Mouse (Mus musculus) olfactory bulb, adult 2 months (tissue): ENCODE data around the gene Gadd45a.

Experiments used
- CTCF ChIP-seq: fragments of 200-500 bp; IDR thresholded peaks from 2 replicates; pipeline ENCODE4 v1.5.1; 2012; ENCODE audit warnings: low read depth, mild to moderate bottlenecking, low read length, moderate library complexity; ENCODE audit not compliant: insufficient read depth
- POLR2A ChIP-seq: fragments of 200-500 bp; IDR thresholded peaks from 2 replicates; pipeline ENCODE4 v1.6.1; 2012; ENCODE audit warnings: mild to moderate bottlenecking, low read depth, low read length, moderate library complexity; ENCODE audit not compliant: insufficient read depth

- TF ChIP-seq CTCF, result no peak
- TF ChIP-seq POLR2A, result no peak
Measured at GRCm38 (mm10) chr6:67073929-67074328, 36.7 kb upstream of the Gadd45a start.
